Mouse (Mus musculus): Measurements from ENCODE around the gene Chad.

Gene Chad
- long read RNA-seq, experiment 1, result 0 reads
- long read RNA-seq, experiment 2, result 0 reads

GRCm38 (mm10) chr11:94564437-94565150 lies at the start of gene Chad:
Gene Chad, plus strand, starts transcription at chr11:94565047.
- intact Hi-C loops (cut with DNase I), result no loop called here

GRCm38 (mm10) chr11:94521219-94521843 lies 43.5 kb upstream of the Chad start, which contains the start of gene Mycbpap:
Gene Mycbpap, minus strand, starts transcription at chr11:94521742.
- intact Hi-C loops (cut with DNase I), result no loop called here

GRCm38 (mm10) chr11:94526171-94526879 lies 38.5 kb upstream of the Chad start:
- intact Hi-C loops (cut with DNase I), result no loop called here

- intact Hi-C loops (cut with DNase I), result no loop called here
Measured at GRCm38 (mm10) chr11:94528879-94529278, 36.0 kb upstream of the Chad start.

GRCm38 (mm10) chr11:94533171-94533570 lies 31.7 kb upstream of the Chad start:
- intact Hi-C loops (cut with DNase I), result no loop called here

- intact Hi-C loops (cut with DNase I), result loop anchor here (5.0 kb wide), 1 partner anchor 42 kb away; the partner anchor contains the start of gene Epn3
Measured at GRCm38 (mm10) chr11:94538733-94539292, 26.0 kb upstream of the Chad start.

GRCm38 (mm10) chr11:94539761-94540160 lies 25.1 kb upstream of the Chad start:
- intact Hi-C loops (cut with DNase I), result loop anchor here (5.0 kb wide), 2 partner anchors 42 to 52 kb away; partner anchors contain the start of genes Epn3 and Spata20

- intact Hi-C loops (cut with DNase I), result loop anchor here (5.0 kb wide), 1 partner anchor 55 kb away; the partner anchor contains the start of gene Spata20
Measured at GRCm38 (mm10) chr11:94542400-94542799, 22.4 kb upstream of the Chad start.

- intact Hi-C loops (cut with DNase I), result loop anchor here (5.0 kb wide), 1 partner anchor 56 kb away; the partner anchor contains the start of gene Spata20
Measured at GRCm38 (mm10) chr11:94543344-94543743, 21.5 kb upstream of the Chad start.

- intact Hi-C loops (cut with DNase I), result loop anchor here (2.0 to 5.0 kb wide), 2 partner anchors 57 to 123 kb away; partner anchors contain the start of gene Spata20
Measured at GRCm38 (mm10) chr11:94543932-94544331, 20.9 kb upstream of the Chad start.

GRCm38 (mm10) chr11:94544422-94544821 lies 20.4 kb upstream of the Chad start:
- intact Hi-C loops (cut with DNase I), result loop anchor here (2.0 to 5.0 kb wide), 2 partner anchors 57 to 124 kb away; partner anchors contain the start of gene Spata20

GRCm38 (mm10) chr11:94546381-94546780 lies 18.5 kb upstream of the Chad start:
- intact Hi-C loops (cut with DNase I), result loop anchor here (5.0 kb wide), 1 partner anchor 204 kb away; no protein-coding TSS in a partner anchor

GRCm38 (mm10) chr11:94547271-94547670 lies 17.6 kb upstream of the Chad start:
- intact Hi-C loops (cut with DNase I), result loop anchor here (5.0 kb wide), 1 partner anchor 205 kb away; no protein-coding TSS in a partner anchor

- intact Hi-C loops (cut with DNase I), result loop anchor here (5.0 kb wide), 1 partner anchor 206 kb away; no protein-coding TSS in a partner anchor
Measured at GRCm38 (mm10) chr11:94548041-94548784, 16.6 kb upstream of the Chad start.

GRCm38 (mm10) chr11:94548888-94549690 lies 15.8 kb upstream of the Chad start, which contains the start of gene Rsad1:
Gene Rsad1, minus strand, starts transcription at chr11:94549255.
- intact Hi-C loops (cut with DNase I), result loop anchor here (5.0 kb wide), 1 partner anchor 207 kb away; no protein-coding TSS in a partner anchor

GRCm38 (mm10) chr11:94549691-94550441 lies 15.0 kb upstream of the Chad start:
- intact Hi-C loops (cut with DNase I), result loop anchor here (5.0 kb wide), 1 partner anchor 208 kb away; no protein-coding TSS in a partner anchor

- intact Hi-C loops (cut with DNase I), result no loop called here
Measured at GRCm38 (mm10) chr11:94550442-94550744, 14.5 kb upstream of the Chad start.

GRCm38 (mm10) chr11:94558226-94558625 lies 6.6 kb upstream of the Chad start:
- intact Hi-C loops (cut with DNase I), result no loop called here

GRCm38 (mm10) chr11:94563383-94563782 lies 1.5 kb upstream of the Chad start:
- intact Hi-C loops (cut with DNase I), result no loop called here
